Comparison of ENCODE assay signal across 8 mouse cellular contexts in genomic region chr4:109484621-109485020, GRCm38 (mm10). TPM values are rescaled to one million over a fixed set of nuclear protein-coding genes. Genes with fewer than 3 reads are reported as not detected.
DNase-seq lines count a peak whose midpoint lies in the region; ATAC-seq and TF ChIP-seq lines count a peak whose summit lies in the region.

Gene Rnf11, minus strand, starts transcription at chr4:109484728.

- no peak for TF ChIP-seq CTCF in thymus, adult 2 months (IDR thresholded peaks at IDR 0.05; ENCODE audit: borderline replicate concordance, control insufficient read depth, extremely low read depth, insufficient read depth, low read length, poor library complexity)

- H3K4me3 ChIP-seq in thymus, adult 2 months (ENCODE audit: control insufficient read depth, insufficient read depth, low read length) = no peak within 1 kb of the TSS
- H3K4me3 ChIP-seq in forebrain, embryonic 10.5 days = no peak within 1 kb of the TSS
- H3K4me3 ChIP-seq in limb, embryonic 14.5 days (replicated peaks; ENCODE audit: low read length) = no peak within 1 kb of the TSS
- H3K4me3 ChIP-seq in myocyte = no peak within 1 kb of the TSS

- H3K79me2 ChIP-seq in myocyte (ENCODE audit: control insufficient read depth, insufficient read depth) = no peaks in the 10 kb centered on the region

- no peaks in the 10 kb centered on the region for H3K4me1 ChIP-seq in thymus, adult 2 months (replicated peaks; ENCODE audit: control insufficient read depth, insufficient read depth, low read length)
- H3K4me1 ChIP-seq in forebrain, embryonic 10.5 days = no peaks in the 10 kb centered on the region
- H3K4me1 ChIP-seq in limb, embryonic 14.5 days (ENCODE audit: control insufficient read depth, insufficient read depth, low read length) = no peaks in the 10 kb centered on the region

- H3K27me3 ChIP-seq in thymus, adult 2 months (ENCODE audit: control insufficient read depth, insufficient read depth, low read length) = no peaks in the 10 kb centered on the region
- H3K27me3 ChIP-seq in forebrain, embryonic 10.5 days (ENCODE audit: poor library complexity, severe bottlenecking) = no peaks in the 10 kb centered on the region
- no peaks in the 10 kb centered on the region for H3K27me3 ChIP-seq in limb, embryonic 14.5 days (ENCODE audit: control insufficient read depth, insufficient read depth, low read length)
- H3K27me3 ChIP-seq in myocyte (ENCODE audit: control insufficient read depth, insufficient read depth, insufficient read length) = no peaks in the 10 kb centered on the region

- no peak for TF ChIP-seq POLR2A in thymus, adult 2 months (IDR thresholded peaks at IDR 0.05; ENCODE audit: control insufficient read depth, extremely low read depth, insufficient read depth, low read length, poor library complexity)
- TF ChIP-seq POLR2A in limb, embryonic 14.5 days (IDR thresholded peaks at IDR 0.05; ENCODE audit: borderline replicate concordance, extremely low read depth, insufficient read depth, insufficient read length) = no peak
- TF ChIP-seq POLR2A in myocyte (IDR thresholded peaks at IDR 0.05; ENCODE audit: insufficient read length, low read depth) = no peak

- no peaks in the 10 kb centered on the region for H3K36me3 ChIP-seq in thymus, adult 2 months (ENCODE audit: control insufficient read depth, insufficient read depth, low read length)
- H3K36me3 ChIP-seq in forebrain, embryonic 10.5 days (replicated peaks) = no peaks in the 10 kb centered on the region
- H3K36me3 ChIP-seq in limb, embryonic 14.5 days (ENCODE audit: control insufficient read depth, insufficient read depth, low read length) = no peaks in the 10 kb centered on the region
- no peaks in the 10 kb centered on the region for H3K36me3 ChIP-seq in myocyte (ENCODE audit: control insufficient read depth, insufficient read depth)

- H3K9me3 ChIP-seq in forebrain, embryonic 10.5 days = no peaks in the 10 kb centered on the region
- no peaks in the 10 kb centered on the region for H3K9me3 ChIP-seq in limb, embryonic 14.5 days (ENCODE audit: control insufficient read depth, low read length)

- intact Hi-C loops in heart, postnatal 25 days (cut with DNase I) = no loop called here

- 83% methylated on average over 3 of the region's 3 CpGs for WGBS in thymus, adult 2 months
- 81% methylated on average over 3 of the region's 3 CpGs for WGBS in forebrain, embryonic 10.5 days
- WGBS in limb, embryonic 14.5 days = 69% methylated on average over 3 of the region's 3 CpGs

- ATAC-seq in limb, embryonic 14.5 days (ENCODE audit: low FRiP score, low read depth) = no peak

- no peak within 1 kb of the TSS for H3K4me2 ChIP-seq in limb, embryonic 14.5 days (replicated peaks; ENCODE audit: low read depth, low read length, severe bottlenecking)
- H3K4me2 ChIP-seq in myocyte (ENCODE audit: low read depth) = peak within 1 kb of the TSS; percentile 37

- H3K27ac ChIP-seq in thymus, adult 2 months (ENCODE audit: control insufficient read depth, insufficient read depth, low read length) = no peak within 1 kb of the TSS
- no peak within 1 kb of the TSS for H3K27ac ChIP-seq in forebrain, embryonic 10.5 days
- no peak within 1 kb of the TSS for H3K27ac ChIP-seq in limb, embryonic 14.5 days (replicated peaks; ENCODE audit: low read depth, low read length)

- no peak within 1 kb of the TSS for H3ac ChIP-seq in myocyte (ENCODE audit: control insufficient read depth, insufficient read length)

- no peak within 1 kb of the TSS for H3K9ac ChIP-seq in limb, embryonic 14.5 days (ENCODE audit: low read depth, low read length, severe bottlenecking)

- DNase-seq in thymus, adult 2 months = no peak
- no peak for DNase-seq in thymus, adult 18-20 months
- DNase-seq in forebrain, embryonic 10.5 days (ENCODE audit: extremely low spot score, low spot score) = no peak
- DNase-seq in heart, postnatal 25 days (ENCODE audit: low spot score) = no peak
- no peak for DNase-seq in limb, embryonic 14.5 days (ENCODE audit: low spot score)
- DNase-seq in urinary bladder, postnatal 36 days (ENCODE audit: low spot score in 2 of 2) = no peak
- no peak for DNase-seq in kidney, postnatal 10 days

TF ChIP-seq in myocyte, 11 proteins besides CTCF, POLR2A, EP300 and RAD21:
- TF ChIP-seq CEBPB (IDR thresholded peaks at IDR 0.05; ENCODE audit: insufficient read depth, poor library complexity, severe bottlenecking) (peak; percentile 95), POLR2AphosphoS2 (IDR thresholded peaks at IDR 0.05; ENCODE audit: insufficient read length, low read depth) (no peak), MYOG (IDR thresholded peaks at IDR 0.05; ENCODE audit: control insufficient read depth in 1 of 3, insufficient read depth in 1 of 3, insufficient read length in 2 of 3, low read depth in 2 of 3) (peak in 1 of 3 experiments; percentile 4), E2F4 (IDR thresholded peaks at IDR 0.05; ENCODE audit: insufficient read depth) (no peak)

RNA-seq across cellular contexts. Expression of gene Rnf11, which starts in this region (rescaled TPM):
- polyA plus RNA-seq in thymus, adult 2 months (2012; rRNA removed) = 16.1 and 23.8 TPM in 2 replicates
- 20.6 and 21.0 TPM in 2 replicates for polyA plus RNA-seq in forebrain, embryonic 10.5 days (2016; fragmentation: Nextera tagmentation; extraction: Ambion mirVana)
- 100 to 1,000 TPM; 104 to 106 TPM for total RNA-seq in heart, postnatal 25 days (2021)
- polyA plus RNA-seq in limb, embryonic 14.5 days (2012; rRNA removed) = 39.3 and 43.6 TPM in 2 replicates
- 67.0 and 71.7 TPM in 2 replicates for polyA plus RNA-seq in limb, embryonic 14.5 days (2014; fragmentation: Nextera tagmentation; extraction: Ambion mirVana)
- 127 TPM for polyA plus RNA-seq in myocyte (2012; fragmentation: generic; extraction: Trizol)
